Mouse (Mus musculus) ES-Bruce4 (cell line): ENCODE measurements around the gene Xlr4c. TPM values are rescaled to one million over a fixed set of nuclear protein-coding genes. Genes with fewer than 3 reads are reported as not detected.
"Not testable (repeated sequence)": the region's sequence is repeated elsewhere in the genome, so short reads cannot be mapped to it uniquely, and the experiment has no call there.

Source experiments
- H3K27ac ChIP-seq: 2 replicates; pipeline ENCODE4 v1.5.1; 2012; ENCODE audit warnings: low read length, inconsistent platforms; ENCODE audit not compliant: insufficient read depth
- H3K27me3 ChIP-seq: 2 replicates; pipeline ENCODE4 v1.6.1; 2012; ENCODE audit warnings: mild to moderate bottlenecking, low read length, inconsistent platforms; ENCODE audit not compliant: control insufficient read depth, poor library complexity, insufficient read depth, severe bottlenecking
- H3K36me3 ChIP-seq: 2 replicates; pipeline ENCODE4 v1.6.1; 2012; ENCODE audit warnings: inconsistent platforms, mild to moderate bottlenecking, low read length, moderate library complexity; ENCODE audit not compliant: control insufficient read depth, poor library complexity, insufficient read depth, severe bottlenecking
- H3K4me1 ChIP-seq: one replicate; pipeline ENCODE4 v1.8.1; 2011; ENCODE audit warnings: low read length; ENCODE audit not compliant: control insufficient read depth, insufficient read depth
- H3K4me3 ChIP-seq: 2 replicates; pipeline ENCODE4 v1.5.1; 2011; ENCODE audit warnings: low read depth, mild to moderate bottlenecking, low read length
- H3K9ac ChIP-seq: 2 replicates; pipeline ENCODE4 v1.6.1; 2012; ENCODE audit warnings: low read depth, mild to moderate bottlenecking, inconsistent platforms; ENCODE audit not compliant: poor library complexity, severe bottlenecking
- H3K9me3 ChIP-seq: replicated peaks from 2 replicates; pipeline ENCODE4 v1.6.1; 2012; ENCODE audit warnings: mild to moderate bottlenecking, low read length, inconsistent platforms; ENCODE audit not compliant: control insufficient read depth, poor library complexity, insufficient read depth, severe bottlenecking
- CTCF ChIP-seq: IDR thresholded peaks from one replicate; pipeline ENCODE4 v1.8.1; 2011; ENCODE audit warnings: low read depth, low read length
- EP300 ChIP-seq: IDR thresholded peaks from 2 replicates; pipeline ENCODE4 v1.6.1; 2011; ENCODE audit warnings: low read depth, low read length; ENCODE audit not compliant: insufficient read depth
- POLR2A ChIP-seq: IDR thresholded peaks from one replicate; pipeline ENCODE4 v1.8.1; 2011; ENCODE audit warnings: low read length; ENCODE audit not compliant: insufficient read depth
- polyA plus RNA-seq: library from polyadenylated mRNA; stranded (reverse); fragments of >200 nt; gene quantifications from 2 replicates; pipeline ENCODE4 v1.2.4, GENCODE M21; 2011; ENCODE audit warnings: low read depth; ENCODE audit not compliant: missing spikeins, insufficient read depth, insufficient read length

Gene Xlr4c
- polyA plus RNA-seq, 1 experiment, result 0.75 TPM

GRCm38 (mm10) chrX:73225365-73225764 lies 17.6 kb downstream of the Xlr4c start:
- H3K27me3 ChIP-seq, result no peaks in the 10 kb centered on the region
- H3K4me1 ChIP-seq, result no peaks in the 10 kb centered on the region
- H3K4me3 ChIP-seq, result no peak overlapping the region
- no peak overlapping the region for H3K9ac ChIP-seq
- H3K9me3 ChIP-seq, result no peaks in the 10 kb centered on the region
- TF ChIP-seq EP300 (no peak), POLR2A (no peak), CTCF (no peak)
- H3K36me3 ChIP-seq, result no peaks in the 10 kb centered on the region
- H3K27ac ChIP-seq, result no peak overlapping the region

GRCm38 (mm10) chrX:73213819-73214564 lies 28.9 kb downstream of the Xlr4c start, which contains the start of gene Xlr4b:
Xlr4b (plus strand) TSS chrX:73214333.
- H3K4me3 ChIP-seq, H3K9ac ChIP-seq, H3K9me3 ChIP-seq, H3K36me3 ChIP-seq, H3K4me1 ChIP-seq, H3K27me3 ChIP-seq, H3K27ac ChIP-seq: not testable (repeated sequence)

DNA sequence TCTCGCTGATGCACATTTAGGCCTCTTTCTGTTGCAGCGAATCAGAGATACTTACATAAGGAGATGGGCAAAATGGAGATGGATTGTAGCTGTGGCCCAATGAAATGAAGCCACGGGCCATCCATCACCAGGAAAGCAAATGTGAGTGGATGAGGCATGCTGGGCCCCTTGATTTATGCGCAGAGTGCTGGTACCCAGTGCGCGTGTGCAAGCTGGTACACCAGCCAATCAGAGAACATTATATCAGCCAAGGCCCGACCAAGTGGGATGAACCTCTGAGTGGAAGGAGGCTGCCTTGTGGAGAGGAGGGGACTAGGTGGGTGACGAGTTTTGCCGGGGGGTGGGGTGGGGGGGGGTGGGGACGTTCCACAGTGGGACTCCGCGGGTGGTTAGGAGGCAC lies 51.0 kb downstream of the Xlr4c start, which contains the start of gene Xlr3b:
Gene Xlr3b, plus strand, starts transcription at position 274 of the 400 bp plus-strand sequence.
- not testable (repeated sequence) for H3K36me3 ChIP-seq, H3K27ac ChIP-seq, H3K9ac ChIP-seq, H3K4me3 ChIP-seq, H3K4me1 ChIP-seq, H3K9me3 ChIP-seq, H3K27me3 ChIP-seq

Other genes with a start within 250 kb of the Xlr4c start
- 1.4 and 2.3 TPM in 2 replicates for gene Pnma5, start 206.0 kb downstream of the Xlr4c start, polyA plus RNA-seq
- 0.29 TPM in 1 of 2 replicates, not detected in the other for gene Pnma3, start 178.3 kb downstream of the Xlr4c start, polyA plus RNA-seq
- gene Xlr4a, start 160.7 kb downstream of the Xlr4c start, polyA plus RNA-seq, result not detected in 2 replicates
- 1.6 TPM in 1 of 2 replicates, not detected in the other for gene Xlr3a, start 146.0 kb downstream of the Xlr4c start, polyA plus RNA-seq
- not detected in 2 replicates for gene Gm14685, start 126.1 kb downstream of the Xlr4c start, polyA plus RNA-seq
- not detected in 2 replicates for gene Xlr5b, start 94.3 kb downstream of the Xlr4c start, polyA plus RNA-seq
- gene DXBay18, start 93.7 kb downstream of the Xlr4c start, polyA plus RNA-seq, result 1.5 and 2.0 TPM in 2 replicates
- gene Spin2d, start 66.1 kb downstream of the Xlr4c start, polyA plus RNA-seq, result not detected in 2 replicates
- 0.21 TPM in 1 of 2 replicates, not detected in the other for gene Xlr3b, start 50.9 kb downstream of the Xlr4c start, polyA plus RNA-seq
- gene Xlr4b, start 28.8 kb downstream of the Xlr4c start, polyA plus RNA-seq, result 0.79 TPM in 1 of 2 replicates, not detected in the other
- gene F8a, start 14.8 kb downstream of the Xlr4c start, polyA plus RNA-seq, result 2.5 and 3.8 TPM in 2 replicates
- 0.69 TPM in 1 of 2 replicates, not detected in the other for gene Xlr3c, start 22.3 kb upstream of the Xlr4c start, polyA plus RNA-seq
- not detected in 2 replicates for gene Xlr5a, start 49.8 kb upstream of the Xlr4c start, polyA plus RNA-seq
- gene Xlr5c, start 49.8 kb upstream of the Xlr4c start, polyA plus RNA-seq, result not detected in 2 replicates
- gene Gm45015, start 93.7 kb upstream of the Xlr4c start, polyA plus RNA-seq, result not detected in 2 replicates
- 19.1 and 20.2 TPM in 2 replicates for gene Zfp275, start 99.5 kb upstream of the Xlr4c start, polyA plus RNA-seq
- gene Gm18336, start 155.6 kb upstream of the Xlr4c start, polyA plus RNA-seq, result 0.73 TPM in 1 of 2 replicates, not detected in the other
- gene Zfp92, start 168.0 kb upstream of the Xlr4c start, polyA plus RNA-seq, result 0.12 TPM in 1 of 2 replicates, not detected in the other
- gene Trex2, start 192.2 kb upstream of the Xlr4c start, polyA plus RNA-seq, result not detected in 2 replicates
- 26.2 and 26.3 TPM in 2 replicates for gene Haus7, start 215.9 kb upstream of the Xlr4c start, polyA plus RNA-seq
- gene Bgn, start 240.5 kb upstream of the Xlr4c start, polyA plus RNA-seq, result 67.3 and 77.7 TPM in 2 replicates